Mouse (Mus musculus): ENCODE results near the gene Gba2. TPM values are rescaled to one million over a fixed set of nuclear protein-coding genes. Genes with fewer than 3 reads are reported as not detected.

Gba2 gene
- polyA plus RNA-seq, 1 experiment from 2014 or later, result 43.7 TPM

DNA sequence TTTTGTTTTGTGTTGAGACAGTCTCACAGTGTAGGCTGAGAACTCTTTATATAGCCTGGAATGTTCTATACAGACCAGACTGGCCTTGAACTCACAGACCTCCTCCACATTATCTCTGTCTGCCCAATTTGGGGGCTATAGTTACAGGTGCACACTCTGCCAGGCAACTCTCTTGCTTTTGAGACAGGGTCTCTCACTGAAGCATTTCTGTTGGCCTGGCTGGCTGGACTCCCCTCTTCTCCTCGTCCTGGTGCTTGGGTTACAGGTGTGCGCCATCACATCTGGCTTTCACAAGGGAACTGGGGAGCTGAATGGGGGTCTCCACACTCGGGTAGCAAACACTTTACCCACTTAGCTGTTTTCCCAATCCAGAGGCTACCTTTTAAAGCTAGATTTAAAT, 13.3 kb upstream of the Gba2 start:
- Histone ChIP-seq H3K9ac (no peak overlapping the region), H3K9me3 (no peaks in the 10 kb centered on the region), H3K27me3 (no peaks in the 10 kb centered on the region), H3K4me2 (no peak overlapping the region), H3K4me1 (0 out of 2 replicates have a peak, but pooled peaks cover 2% of the 10 kb centered on the region), H3K36me3 (replicated peaks) (no peaks in the 10 kb centered on the region), H3K27ac (no peak overlapping the region), H3K4me3 (replicated peaks) (no peak overlapping the region)
- ATAC-seq (ENCODE audit: low FRiP score), result no peak
- 72% methylated on average over 3 of the region's 3 CpGs for WGBS

DNA sequence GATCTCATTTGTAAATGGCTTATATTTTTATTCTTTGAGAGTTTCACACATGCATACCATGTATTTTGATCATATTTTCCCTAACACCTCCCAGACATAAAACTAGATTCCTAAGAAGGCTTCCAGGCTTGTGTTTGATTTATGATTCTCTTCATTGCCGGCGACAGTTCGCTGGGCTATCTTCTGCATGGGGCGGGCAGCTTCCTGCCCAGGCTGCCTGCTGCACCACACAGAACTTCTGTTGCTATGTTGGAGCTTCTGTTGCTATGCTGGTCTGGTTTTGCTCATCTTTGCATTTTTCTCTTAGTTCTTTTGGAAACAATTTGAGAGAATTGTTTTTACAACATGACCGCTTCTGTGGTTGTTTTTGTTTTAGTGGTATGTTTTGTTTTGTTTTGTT, 12.9 kb upstream of the Gba2 start:
- no peak overlapping the region for H3K9ac ChIP-seq
- 94% methylated on average over 5 of the region's 5 CpGs for WGBS

DNA sequence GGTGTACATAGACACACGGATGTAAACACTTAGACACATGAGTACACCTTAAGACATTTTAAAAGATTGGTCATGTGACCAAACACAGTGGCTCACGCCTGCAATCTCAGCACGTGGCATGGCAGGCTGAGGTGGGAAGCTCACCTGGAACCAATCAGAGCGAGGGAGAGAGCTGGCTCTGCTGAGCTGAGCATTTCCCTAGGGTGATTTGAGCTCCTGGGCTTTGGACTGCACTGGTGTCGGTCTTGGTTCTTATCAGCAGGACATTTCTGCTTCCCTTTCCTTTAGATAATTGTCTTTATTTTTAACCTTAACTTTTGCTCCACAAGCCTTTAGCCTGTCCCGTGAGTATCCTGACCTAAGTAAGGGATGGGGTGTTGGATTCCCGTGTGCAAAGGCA, 9.0 kb upstream of the Gba2 start:
- 70% methylated on average over 7 of the region's 7 CpGs for WGBS
- Histone ChIP-seq H3K4me2 (no peak overlapping the region), H3K9ac (no peak overlapping the region), H3K4me3 (replicated peaks) (no peak overlapping the region), H3K36me3 (replicated peaks) (peaks cover 23% of the 10 kb centered on the region), H3K4me1 (0 out of 2 replicates have a peak, but pooled peaks cover 5% of the 10 kb centered on the region), H3K27me3 (no peaks in the 10 kb centered on the region), H3K27ac (no peak overlapping the region), H3K9me3 (no peaks in the 10 kb centered on the region)
- no peak for ATAC-seq (ENCODE audit: low FRiP score)

More for the DNA sequence above, 12.9 kb upstream of the Gba2 start:
- H3K36me3 ChIP-seq (replicated peaks), result no peaks in the 10 kb centered on the region
- no peak for ATAC-seq (ENCODE audit: low FRiP score)
- no peaks in the 10 kb centered on the region for H3K27me3 ChIP-seq
- H3K4me1 ChIP-seq, result 0 out of 2 replicates have a peak, but pooled peaks cover 2% of the 10 kb centered on the region
- no peak overlapping the region for H3K4me3 ChIP-seq (replicated peaks)
- H3K9me3 ChIP-seq, result no peaks in the 10 kb centered on the region
- H3K4me2 ChIP-seq, result no peak overlapping the region
- H3K27ac ChIP-seq, result no peak overlapping the region

DNA sequence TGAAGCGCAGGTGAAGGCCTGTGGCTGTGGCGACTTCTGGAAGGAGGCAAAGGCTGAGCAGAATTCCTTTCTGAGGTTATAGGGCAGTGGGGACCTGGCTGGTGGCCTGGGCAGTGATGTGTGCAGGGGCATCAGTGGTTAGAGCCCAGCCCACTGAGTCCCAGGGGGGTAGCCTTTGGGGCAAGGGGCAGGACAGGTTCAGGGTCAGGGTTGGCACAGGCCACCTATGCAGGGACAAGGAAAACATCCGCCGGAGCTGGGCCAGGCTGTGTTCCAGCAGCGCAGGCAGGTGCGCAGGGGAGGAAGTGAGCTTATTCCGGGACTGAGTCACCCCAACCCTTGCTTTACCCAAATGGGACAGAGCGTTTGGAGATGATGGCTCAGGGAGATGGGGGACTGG, 7.7 kb upstream of the Gba2 start:
- H3K36me3 ChIP-seq (replicated peaks), result peaks cover 36% of the 10 kb centered on the region
- H3K9me3 ChIP-seq, result no peaks in the 10 kb centered on the region
- no peaks in the 10 kb centered on the region for H3K27me3 ChIP-seq
- H3K27ac ChIP-seq, result no peak overlapping the region
- no peak overlapping the region for H3K4me3 ChIP-seq (replicated peaks)
- 80% methylated on average over 8 of the region's 8 CpGs for WGBS
- 0 out of 2 replicates have a peak, but pooled peaks cover 5% of the 10 kb centered on the region for H3K4me1 ChIP-seq
- no peak overlapping the region for H3K4me2 ChIP-seq
- H3K9ac ChIP-seq, result no peak overlapping the region
- ATAC-seq (ENCODE audit: low FRiP score), result no peak

DNA sequence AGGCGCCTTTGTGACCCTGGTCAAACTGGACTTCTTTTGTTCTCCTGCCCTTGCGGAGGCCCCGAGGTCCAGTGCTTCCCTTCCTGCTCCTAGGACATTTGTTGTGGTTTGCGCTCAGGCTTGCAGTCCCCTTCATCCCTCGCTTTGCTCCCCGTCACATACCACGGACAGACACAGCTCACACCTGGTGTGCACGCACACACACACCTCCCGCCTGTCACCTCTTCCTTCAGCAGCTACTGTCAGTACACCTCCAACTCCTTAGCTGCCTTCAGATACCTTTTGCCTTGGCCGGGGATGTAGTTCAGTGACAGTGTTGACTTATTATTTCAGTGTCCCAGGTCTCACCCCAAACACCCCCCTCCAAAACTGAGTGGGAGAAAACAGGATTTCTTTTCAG, 7.0 kb upstream of the Gba2 start:
- ATAC-seq (ENCODE audit: low FRiP score), result no peak
- Histone ChIP-seq H3K9ac (no peak overlapping the region), H3K27me3 (no peaks in the 10 kb centered on the region), H3K4me2 (no peak overlapping the region), H3K36me3 (replicated peaks) (peaks cover 43% of the 10 kb centered on the region), H3K4me3 (replicated peaks) (no peak overlapping the region), H3K27ac (no peak overlapping the region), H3K4me1 (0 out of 2 replicates have a peak, but pooled peaks cover 5% of the 10 kb centered on the region), H3K9me3 (no peaks in the 10 kb centered on the region)
- 53% methylated on average over 10 of the region's 10 CpGs for WGBS

DNA sequence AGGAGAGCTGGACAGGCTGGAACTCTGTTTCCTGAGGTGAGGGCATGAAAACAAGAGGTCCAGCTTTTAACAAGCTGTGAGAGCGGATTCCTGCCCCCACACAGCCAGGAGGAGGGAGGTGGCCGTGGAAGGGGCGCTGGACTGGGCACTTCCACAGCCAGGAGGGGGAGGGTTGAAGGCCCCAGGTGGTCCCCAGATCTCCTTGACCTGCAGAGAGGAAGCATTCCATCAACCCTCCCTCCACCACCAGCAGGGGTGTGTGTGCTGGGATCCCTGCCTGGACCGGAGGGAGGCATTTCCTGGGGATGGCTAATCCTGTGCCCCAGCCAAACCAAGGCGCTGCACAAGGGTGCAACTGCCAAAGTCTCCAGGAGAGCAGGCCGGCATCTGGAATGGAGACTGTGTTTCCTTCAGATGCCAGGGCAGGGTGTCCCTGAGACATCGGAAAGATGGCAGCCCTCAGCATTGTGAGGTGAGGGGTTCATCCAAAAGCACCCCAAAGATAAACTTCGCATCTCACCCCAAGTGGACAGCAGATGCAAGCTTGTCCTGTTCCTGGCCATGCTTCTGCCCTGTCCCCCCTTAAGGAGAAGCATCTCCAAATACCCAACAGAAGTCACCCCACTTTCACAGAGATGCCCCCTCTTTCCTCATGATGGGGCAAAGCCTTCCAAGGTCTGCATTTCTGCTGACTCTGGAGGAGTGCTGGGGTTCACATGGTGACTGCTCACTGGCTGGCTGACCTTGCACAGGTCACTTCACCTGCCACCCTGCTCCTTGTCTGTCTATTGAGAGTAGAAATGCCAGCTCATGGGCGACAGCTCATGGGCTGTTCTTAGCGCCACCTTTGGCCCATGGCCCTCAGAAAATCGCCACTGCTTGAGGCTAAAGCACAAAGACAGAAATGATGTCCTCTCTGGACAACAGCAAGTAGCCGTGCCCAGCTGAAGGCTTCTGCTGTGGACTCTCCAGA, 6.1 kb upstream of the Gba2 start, which contains the start of gene Msmp:
TSS of gene Msmp (minus strand) at position 51 of the 973 bp plus-strand sequence.
- peaks cover 47% of the 10 kb centered on the region for H3K36me3 ChIP-seq (replicated peaks)
- H3K4me1 ChIP-seq, result peaks cover 7% of the 10 kb centered on the region
- no peaks in the 10 kb centered on the region for H3K9me3 ChIP-seq
- H3K27me3 ChIP-seq, result no peaks in the 10 kb centered on the region
- H3K4me3 ChIP-seq (replicated peaks), result no peak within 1 kb of the TSS
- no peak within 1 kb of the TSS for H3K9ac ChIP-seq
- 72% methylated on average over 12 of the region's 12 CpGs for WGBS
- H3K27ac ChIP-seq, result no peak within 1 kb of the TSS
- no peak within 1 kb of the TSS for H3K4me2 ChIP-seq
- ATAC-seq (ENCODE audit: low FRiP score), result no peak

DNA sequence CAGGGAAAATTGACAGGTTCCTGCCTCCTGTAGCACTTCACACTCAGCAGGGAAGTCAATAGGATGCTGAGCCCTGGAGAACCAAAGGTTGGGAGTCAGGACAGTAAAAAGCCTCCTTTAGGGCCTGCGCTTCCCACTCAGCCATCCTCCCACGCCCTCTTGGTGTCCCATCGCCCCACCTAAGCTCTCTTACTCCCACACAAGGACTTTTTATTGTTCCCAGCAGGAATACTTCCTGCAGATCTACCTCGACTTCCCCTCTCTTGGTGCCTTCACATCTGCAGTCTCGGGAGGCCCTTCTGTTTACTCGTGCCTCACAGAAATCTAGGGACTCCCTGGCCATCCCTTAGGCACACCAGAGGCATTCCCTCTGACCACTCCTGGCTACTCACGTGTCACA, 4.7 kb upstream of the Gba2 start:
- H3K27me3 ChIP-seq, result no peaks in the 10 kb centered on the region
- peaks cover 14% of the 10 kb centered on the region for H3K4me1 ChIP-seq
- WGBS, result 84% methylated on average over 7 of the region's 7 CpGs
- H3K4me3 ChIP-seq (replicated peaks), result no peak overlapping the region
- no peak overlapping the region for H3K4me2 ChIP-seq
- no peak overlapping the region for H3K9ac ChIP-seq
- no peak overlapping the region for H3K27ac ChIP-seq
- peaks cover 47% of the 10 kb centered on the region for H3K36me3 ChIP-seq (replicated peaks)
- no peak for ATAC-seq (ENCODE audit: low FRiP score)
- no peaks in the 10 kb centered on the region for H3K9me3 ChIP-seq

DNA sequence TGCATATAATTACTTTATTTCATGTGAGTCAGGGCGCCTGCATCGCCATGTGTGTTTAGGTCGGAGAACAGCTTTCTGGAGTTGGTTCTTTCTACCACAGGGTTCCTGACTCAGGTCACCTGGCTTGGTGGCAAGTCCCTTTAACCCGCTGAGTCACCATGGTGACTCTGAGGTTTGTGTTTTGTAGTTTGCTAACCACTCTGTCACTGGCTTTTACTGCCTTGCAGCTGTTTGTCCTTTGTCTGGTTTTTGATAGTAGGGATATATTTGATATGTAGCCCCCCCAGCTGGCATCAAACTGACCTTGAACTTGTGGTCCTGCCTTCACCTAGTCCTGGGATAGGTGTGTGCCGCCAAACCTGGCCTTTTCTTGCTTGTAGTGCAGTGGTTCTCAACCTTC, 3.6 kb upstream of the Gba2 start:
- no peak for ATAC-seq (ENCODE audit: low FRiP score)
- Histone ChIP-seq H3K4me2 (no peak overlapping the region), H3K4me3 (replicated peaks) (no peak overlapping the region), H3K36me3 (replicated peaks) (peaks cover 47% of the 10 kb centered on the region), H3K27ac (no peak overlapping the region), H3K27me3 (no peaks in the 10 kb centered on the region), H3K9me3 (no peaks in the 10 kb centered on the region), H3K4me1 (peaks cover 21% of the 10 kb centered on the region), H3K9ac (no peak overlapping the region)
- WGBS, result 91% methylated on average over 5 of the region's 5 CpGs

DNA sequence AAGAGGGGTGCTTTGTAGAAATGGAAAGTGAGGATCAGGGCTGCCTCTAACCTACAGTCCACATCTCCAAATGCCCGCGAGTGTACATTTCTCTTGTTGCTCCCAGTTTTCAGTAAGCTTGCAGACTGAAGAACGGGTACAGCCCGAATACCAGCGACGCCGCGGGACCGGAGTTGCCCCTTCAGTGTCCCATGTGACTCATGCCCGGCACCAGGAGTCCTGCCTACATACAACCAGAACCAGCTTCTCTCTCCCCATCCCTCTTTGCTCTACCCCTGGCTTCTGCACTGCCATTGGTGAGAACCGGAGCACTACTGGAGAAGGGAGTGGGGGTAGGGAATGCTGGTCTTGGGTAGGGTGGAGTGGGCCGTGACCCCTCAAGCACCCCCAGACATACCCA, 2.7 kb upstream of the Gba2 start:
- Histone ChIP-seq H3K4me3 (replicated peaks) (no peak overlapping the region), H3K9ac (no peak overlapping the region), H3K4me1 (peaks cover 29% of the 10 kb centered on the region), H3K27me3 (no peaks in the 10 kb centered on the region), H3K27ac (no peak overlapping the region), H3K36me3 (replicated peaks) (peaks cover 47% of the 10 kb centered on the region), H3K9me3 (no peaks in the 10 kb centered on the region), H3K4me2 (no peak overlapping the region)
- ATAC-seq (ENCODE audit: low FRiP score), result no peak
- 94% methylated on average over 12 of the region's 12 CpGs for WGBS

DNA sequence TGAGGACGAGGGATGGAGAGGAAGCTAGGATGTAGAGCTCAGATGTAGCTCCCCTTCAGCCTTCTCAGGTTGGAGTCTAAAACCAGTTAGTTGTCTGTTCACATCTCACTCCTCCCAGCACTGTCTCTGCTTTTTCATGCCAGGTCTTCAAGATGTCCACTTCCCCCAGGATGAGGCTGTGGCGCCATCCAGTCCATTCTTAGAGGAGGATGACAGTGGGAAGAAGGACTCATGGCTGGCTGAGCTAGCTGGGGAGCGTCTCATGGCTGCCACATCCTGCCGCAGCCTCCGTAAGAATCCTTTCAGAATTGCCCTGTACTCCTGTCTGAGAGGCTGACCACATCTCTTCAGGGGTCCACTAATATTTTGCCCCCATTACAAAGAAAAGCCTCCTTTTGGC, 2.0 kb upstream of the Gba2 start:
- WGBS, result 94% methylated on average over 5 of the region's 5 CpGs
- Histone ChIP-seq H3K4me3 (replicated peaks) (no peak overlapping the region), H3K9me3 (no peaks in the 10 kb centered on the region), H3K4me1 (peaks cover 35% of the 10 kb centered on the region), H3K4me2 (no peak overlapping the region), H3K9ac (no peak overlapping the region), H3K27ac (no peak overlapping the region), H3K27me3 (no peaks in the 10 kb centered on the region), H3K36me3 (replicated peaks) (peaks cover 47% of the 10 kb centered on the region)
- ATAC-seq (ENCODE audit: low FRiP score), result no peak

DNA sequence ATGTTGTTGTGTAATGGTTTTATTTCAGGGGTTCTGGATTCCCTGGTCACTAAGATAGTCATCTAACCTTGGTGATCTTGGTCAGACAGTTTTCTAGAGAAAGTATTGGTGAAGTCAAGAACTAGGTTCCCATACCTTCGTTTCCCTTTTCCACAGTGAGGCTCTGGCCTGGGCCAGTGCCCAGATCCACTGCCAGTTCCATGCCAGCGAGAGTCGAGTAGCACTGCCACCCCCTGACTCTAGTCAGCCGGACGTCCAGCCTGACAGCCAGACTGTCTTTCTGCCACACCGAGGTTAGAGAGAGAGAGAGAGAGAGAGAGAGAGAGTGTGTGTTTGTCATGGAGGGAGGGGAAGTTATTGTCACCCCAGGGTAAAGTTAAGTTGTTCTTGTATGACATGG, 1.1 kb upstream of the Gba2 start:
- no peak overlapping the region for H3K27ac ChIP-seq
- H3K4me3 ChIP-seq (replicated peaks), result peak overlapping the region; percentile 92
- no peaks in the 10 kb centered on the region for H3K27me3 ChIP-seq
- H3K4me1 ChIP-seq, result peaks cover 43% of the 10 kb centered on the region
- ATAC-seq (ENCODE audit: low FRiP score), result no peak
- peak overlapping the region; percentile 93 for H3K9ac ChIP-seq
- H3K9me3 ChIP-seq, result no peaks in the 10 kb centered on the region
- peak overlapping the region; percentile 96 for H3K4me2 ChIP-seq
- 86% methylated on average over 6 of the region's 6 CpGs for WGBS
- peaks cover 41% of the 10 kb centered on the region for H3K36me3 ChIP-seq (replicated peaks)

DNA sequence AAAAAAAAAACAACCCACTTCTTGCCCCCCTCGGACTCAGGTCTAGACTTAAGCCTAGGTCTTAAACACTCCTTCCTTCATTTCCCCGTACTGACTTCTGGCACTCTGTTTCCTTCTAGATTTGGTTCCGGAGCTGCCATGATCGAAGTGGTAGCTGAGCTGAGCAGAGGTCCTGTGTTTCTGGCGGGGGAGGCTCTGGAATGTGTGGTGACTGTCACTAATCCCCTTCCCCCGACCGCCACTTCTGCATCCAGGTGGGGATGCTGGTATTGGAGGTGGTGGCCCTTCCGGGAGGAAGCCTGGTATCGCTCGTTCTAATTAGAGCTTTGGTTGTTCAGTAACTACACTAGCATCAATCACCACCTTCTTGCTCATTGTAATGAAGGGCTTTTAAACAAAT, 583 bp upstream of the Gba2 start:
- H3K36me3 ChIP-seq (replicated peaks), result peaks cover 41% of the 10 kb centered on the region
- H3K27ac ChIP-seq, result no peak overlapping the region

More for the DNA sequence above, 583 bp upstream of the Gba2 start:
- H3K4me3 ChIP-seq (replicated peaks), result peak overlapping the region; percentile 92
- 6% methylated on average over 10 of the region's 10 CpGs for WGBS
- peak overlapping the region; percentile 93 for H3K9ac ChIP-seq
- no peaks in the 10 kb centered on the region for H3K9me3 ChIP-seq
- peak overlapping the region; percentile 96 for H3K4me2 ChIP-seq
- no peaks in the 10 kb centered on the region for H3K27me3 ChIP-seq
- no peak for ATAC-seq (ENCODE audit: low FRiP score)
- H3K4me1 ChIP-seq, result peaks cover 43% of the 10 kb centered on the region

Data from forebrain, embryonic 12.5 days (tissue).